Mouse (Mus musculus) midbrain, embryonic 14.5 days (tissue): Measurements from ENCODE around the gene Sgtb. TPM values are rescaled to one million over a fixed set of nuclear protein-coding genes. Genes with fewer than 3 reads are reported as not detected.

Source experiments
- ATAC-seq: fragments of 200-750 bp; cut with Nextera tagmentation; 2 replicates; pipeline ENCODE4 v1.8.0; 2017; ENCODE audit warnings: moderate number of reproducible peaks, moderate library complexity; ENCODE audit not compliant: low FRiP score, low TSS enrichment
- DNase-seq: peaks from one replicate; pipeline ENCODE4 v3.0.0-alpha.2; 2015
- H3K27ac ChIP-seq: fragments of 300-500 bp; sonication (generic); replicated peaks from 2 replicates; pipeline ENCODE4 v1.5.1; 2014; ENCODE audit warnings: mild to moderate bottlenecking, low read depth, low read length, moderate library complexity
- H3K27me3 ChIP-seq: fragments of 300-500 bp; sonication (generic); 2 replicates; pipeline ENCODE4 v1.6.1; 2014; ENCODE audit warnings: low read length, control low read depth, mixed read lengths; ENCODE audit not compliant: control insufficient read depth, insufficient read depth
- H3K36me3 ChIP-seq: fragments of 300-500 bp; sonication (generic); 2 replicates; pipeline ENCODE4 v1.6.1; 2014; ENCODE audit warnings: low read length, control low read depth; ENCODE audit not compliant: control insufficient read depth, insufficient read depth
- H3K4me1 ChIP-seq: fragments of 300-500 bp; sonication (generic); 2 replicates; pipeline ENCODE4 v1.6.1; 2014; ENCODE audit warnings: mild to moderate bottlenecking, antibody characterized with exemption, low read length, control low read depth; ENCODE audit not compliant: control insufficient read depth, insufficient read depth
- H3K4me2 ChIP-seq: fragments of 300-500 bp; sonication (generic); 2 replicates; pipeline ENCODE4 v1.6.1; 2014; ENCODE audit warnings: mild to moderate bottlenecking, low read length, moderate library complexity
- H3K4me3 ChIP-seq: fragments of 300-500 bp; sonication (generic); replicated peaks from 2 replicates; pipeline ENCODE4 v1.5.1; 2014; ENCODE audit warnings: low read depth, low read length
- H3K9ac ChIP-seq: fragments of 300-500 bp; sonication (generic); replicated peaks from 2 replicates; pipeline ENCODE4 v1.6.1; 2014; ENCODE audit warnings: mild to moderate bottlenecking, low read length, moderate library complexity
- H3K9me3 ChIP-seq: fragments of 300-500 bp; sonication (generic); 2 replicates; pipeline ENCODE4 v1.6.1; 2016; ENCODE audit warnings: low read length, control low read depth, mixed read lengths; ENCODE audit not compliant: control insufficient read depth
- WGBS: fragments of 180-500 bp; shearing (Covaris S2); extraction: QIAGEN DNeasy Blood & Tissue Kit; methylation state at CpG from one replicate; pipeline ENCODE4 v1.1.7; 2014; 5-methylcytosine and 5-hydroxymethylcytosine counted together
- polyA plus RNA-seq: library from polyadenylated mRNA; unstranded; fragments of >200 nt; fragmentation: Nextera tagmentation; extraction: Ambion mirVana; gene quantifications from 2 replicates; pipeline ENCODE4 v1.2.1, GENCODE M21; 2014

Gene Sgtb
- polyA plus RNA-seq, 1 experiment from 2014 or later, result 32.3 TPM

- DNase-seq (no peak), ATAC-seq (no peak)
- H3K27ac ChIP-seq, result no peak overlapping the region
- no peaks in the 10 kb centered on the region for H3K27me3 ChIP-seq
- no peak overlapping the region for H3K4me3 ChIP-seq
- H3K9ac ChIP-seq, result no peak overlapping the region
- H3K9me3 ChIP-seq, result no peaks in the 10 kb centered on the region
- WGBS, result 95% methylated on average over 8 of the region's 8 CpGs
- peaks cover 34% of the 10 kb centered on the region for H3K36me3 ChIP-seq
- H3K4me2 ChIP-seq, result no peak overlapping the region
- no peaks in the 10 kb centered on the region for H3K4me1 ChIP-seq
Measured at GRCm38 (mm10) chr13:104074230-104074629, 35.3 kb upstream of the Sgtb start.

DNA sequence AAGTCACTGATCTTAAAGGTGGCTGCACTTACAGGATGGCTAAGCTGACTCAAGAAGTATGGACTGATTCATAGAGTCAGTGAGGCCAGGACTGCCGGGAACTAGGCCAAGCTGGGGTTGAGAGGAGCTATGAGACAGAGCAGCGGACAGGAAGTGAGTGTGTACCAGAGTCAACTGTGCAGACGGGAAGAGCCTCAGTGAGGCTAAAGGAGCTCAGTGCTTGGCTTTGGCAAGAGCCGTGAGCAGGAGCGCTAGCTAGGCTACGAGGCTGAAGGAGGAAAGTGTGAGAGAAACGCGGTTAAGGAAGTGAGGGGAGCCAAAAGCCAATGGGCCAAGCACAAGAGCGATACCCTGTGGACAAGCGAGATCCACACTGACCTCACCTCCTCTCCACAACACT, 34.8 kb upstream of the Sgtb start:
- no peaks in the 10 kb centered on the region for H3K4me1 ChIP-seq
- no peak overlapping the region for H3K4me3 ChIP-seq
- 83% methylated on average over 10 of the region's 10 CpGs for WGBS
- peaks cover 29% of the 10 kb centered on the region for H3K36me3 ChIP-seq
- H3K27me3 ChIP-seq, result no peaks in the 10 kb centered on the region
- no peak for ATAC-seq
- no peak overlapping the region for H3K4me2 ChIP-seq
- no peak overlapping the region for H3K27ac ChIP-seq
- DNase-seq, result no peak
- no peaks in the 10 kb centered on the region for H3K9me3 ChIP-seq
- no peak overlapping the region for H3K9ac ChIP-seq

- no peak overlapping the region for H3K27ac ChIP-seq
- no peak overlapping the region for H3K4me3 ChIP-seq
- H3K9me3 ChIP-seq, result no peaks in the 10 kb centered on the region
- peaks cover 17% of the 10 kb centered on the region for H3K36me3 ChIP-seq
- no peaks in the 10 kb centered on the region for H3K4me1 ChIP-seq
- no peak overlapping the region for H3K4me2 ChIP-seq
- ATAC-seq, result no peak
- no peak for DNase-seq
- no peak overlapping the region for H3K9ac ChIP-seq
- no peaks in the 10 kb centered on the region for H3K27me3 ChIP-seq
- WGBS, result 87% methylated on average over 6 of the region's 6 CpGs
Measured at GRCm38 (mm10) chr13:104076993-104077392, 32.5 kb upstream of the Sgtb start.

GRCm38 (mm10) chr13:104082504-104082903, 27.0 kb upstream of the Sgtb start:
- ATAC-seq (no peak), DNase-seq (no peak)
- Histone ChIP-seq H3K9me3 (no peaks in the 10 kb centered on the region), H3K27ac (no peak overlapping the region), H3K4me3 (no peak overlapping the region), H3K9ac (no peak overlapping the region), H3K4me1 (no peaks in the 10 kb centered on the region), H3K27me3 (no peaks in the 10 kb centered on the region), H3K36me3 (0 out of 2 replicates have a peak, but pooled peaks cover 4% of the 10 kb centered on the region), H3K4me2 (no peak overlapping the region)
- WGBS, result 93% methylated on average over 7 of the region's 7 CpGs

DNA sequence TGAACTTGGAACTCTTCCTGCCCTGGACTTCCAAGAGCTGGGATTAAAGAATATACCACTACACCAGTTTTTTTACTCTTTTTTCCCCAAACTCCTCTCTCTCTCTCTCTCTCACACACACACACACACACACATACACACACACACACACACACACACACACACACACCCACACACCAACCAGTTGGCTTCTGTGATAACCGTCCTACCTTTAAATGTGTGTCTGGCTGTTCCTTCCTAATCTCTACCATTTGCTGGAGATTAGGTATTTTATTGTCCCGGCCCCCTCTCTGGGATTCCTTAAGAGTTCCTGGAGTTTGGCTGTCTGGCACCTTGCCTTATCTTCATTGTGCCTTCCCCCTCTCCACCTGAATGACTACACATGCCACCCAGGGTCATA, 24.9 kb upstream of the Sgtb start:
- H3K9ac ChIP-seq, result no peak overlapping the region
- H3K27me3 ChIP-seq, result no peaks in the 10 kb centered on the region
- DNase-seq (no peak), ATAC-seq (no peak)
- WGBS, result 80% methylated on average over 2 of the region's 2 CpGs
- H3K4me1 ChIP-seq, result no peaks in the 10 kb centered on the region
- H3K27ac ChIP-seq, result no peak overlapping the region
- no peaks in the 10 kb centered on the region for H3K36me3 ChIP-seq
- no peaks in the 10 kb centered on the region for H3K9me3 ChIP-seq
- H3K4me2 ChIP-seq, result no peak overlapping the region
- no peak overlapping the region for H3K4me3 ChIP-seq

GRCm38 (mm10) chr13:104089387-104089786, 20.2 kb upstream of the Sgtb start:
- 21% methylated on average over 1 of the region's 1 CpGs for WGBS
- ATAC-seq, result peak; percentile 57; the same call in 1 of the 2 replicates
- no peaks in the 10 kb centered on the region for H3K9me3 ChIP-seq
- DNase-seq, result peak; percentile 68
- H3K27me3 ChIP-seq, result no peaks in the 10 kb centered on the region
- H3K9ac ChIP-seq, result no peak overlapping the region
- H3K36me3 ChIP-seq, result peaks cover 3% of the 10 kb centered on the region; the same call in 1 of the 2 replicates
- H3K27ac ChIP-seq, result no peak overlapping the region
- no peak overlapping the region for H3K4me2 ChIP-seq
- no peak overlapping the region for H3K4me3 ChIP-seq
- H3K4me1 ChIP-seq, result no peaks in the 10 kb centered on the region

- no peak overlapping the region for H3K27ac ChIP-seq
- no peaks in the 10 kb centered on the region for H3K27me3 ChIP-seq
- no peaks in the 10 kb centered on the region for H3K9me3 ChIP-seq
- ATAC-seq, result no peak
- WGBS, result 29% methylated on average over 1 of the region's 1 CpGs
- H3K4me2 ChIP-seq, result no peak overlapping the region
- peaks cover 3% of the 10 kb centered on the region; the same call in 1 of the 2 replicates for H3K36me3 ChIP-seq
- no peak for DNase-seq
- no peaks in the 10 kb centered on the region for H3K4me1 ChIP-seq
- no peak overlapping the region for H3K4me3 ChIP-seq
- H3K9ac ChIP-seq, result no peak overlapping the region
Measured at GRCm38 (mm10) chr13:104091734-104092133, 17.8 kb upstream of the Sgtb start.

- H3K9ac ChIP-seq, result no peak overlapping the region
- no peak for ATAC-seq
- 88% methylated on average over 11 of the region's 11 CpGs for WGBS
- DNase-seq, result no peak
- no peaks in the 10 kb centered on the region for H3K27me3 ChIP-seq
- peaks cover 3% of the 10 kb centered on the region; the same call in 1 of the 2 replicates for H3K36me3 ChIP-seq
- no peak overlapping the region for H3K4me3 ChIP-seq
- no peak overlapping the region for H3K4me2 ChIP-seq
- no peaks in the 10 kb centered on the region for H3K4me1 ChIP-seq
- H3K27ac ChIP-seq, result no peak overlapping the region
- no peaks in the 10 kb centered on the region for H3K9me3 ChIP-seq
Measured at GRCm38 (mm10) chr13:104094531-104095385, 14.8 kb upstream of the Sgtb start.

- no peak for DNase-seq
- H3K27me3 ChIP-seq, result no peaks in the 10 kb centered on the region
- no peak for ATAC-seq
- H3K36me3 ChIP-seq, result peaks cover 3% of the 10 kb centered on the region; the same call in 1 of the 2 replicates
- no peak overlapping the region for H3K9ac ChIP-seq
- no peak overlapping the region for H3K27ac ChIP-seq
- H3K4me1 ChIP-seq, result no peaks in the 10 kb centered on the region
- WGBS, result 39% methylated on average over 7 of the region's 7 CpGs
- no peak overlapping the region for H3K4me2 ChIP-seq
- no peaks in the 10 kb centered on the region for H3K9me3 ChIP-seq
- no peak overlapping the region for H3K4me3 ChIP-seq
Measured at GRCm38 (mm10) chr13:104095955-104096354, 13.6 kb upstream of the Sgtb start.
